Mouse (Mus musculus): ENCODE data around the gene Plekhm3.

- TF ChIP-seq CTCF (IDR thresholded peaks at IDR 0.05; ENCODE audit: low read depth, low read length) (no peak), TAL1 (conservative IDR thresholded peaks at IDR 0.05; ENCODE audit: low read depth, low read length) (no peak), POLR2AphosphoS5 (IDR thresholded peaks at IDR 0.05; ENCODE audit: insufficient replicate concordance, low read depth, low read length) (no peak), GATA2 (IDR thresholded peaks at IDR 0.05; ENCODE audit: borderline replicate concordance, low read depth, low read length) (no peak)
Measured at GRCm38 (mm10) chr1:64903415-64903814, 53.2 kb downstream of the Plekhm3 start.

Measured in G1E (cell line).